ENCODE assay signal across 8 mouse cellular contexts in the genomic region with DNA sequence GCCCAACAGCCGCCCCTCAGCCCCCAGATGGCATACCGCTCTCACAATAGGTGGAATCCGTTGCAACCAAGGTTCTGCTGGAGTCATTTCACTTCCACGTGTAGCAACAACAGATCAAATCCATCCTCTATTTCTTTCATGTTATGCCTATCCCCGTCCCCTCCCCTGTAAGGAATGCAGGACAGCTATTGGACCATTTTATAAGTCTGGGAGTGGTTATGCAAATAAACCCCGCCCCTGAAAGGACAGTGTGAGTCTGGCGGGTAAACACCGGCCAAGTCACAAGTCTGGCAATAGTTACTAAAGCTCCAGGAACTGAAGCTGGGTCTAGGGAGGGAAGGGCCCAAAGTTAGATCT. TPM values are rescaled to one million over a fixed set of nuclear protein-coding genes. Genes with fewer than 3 reads are reported as not detected.
DNase-seq lines count a peak whose midpoint lies in the region; ATAC-seq and TF ChIP-seq lines count a peak whose summit lies in the region.

A gene (minus strand): TSS at position 152 of the 357 bp plus-strand sequence.

- peaks cover 37% of the 10 kb centered on the region for H3K79me2 ChIP-seq in C2C12 (ENCODE audit: control insufficient read depth, insufficient read depth)

- H3K36me3 ChIP-seq in C2C12 (ENCODE audit: control insufficient read depth, insufficient read depth) = no peaks in the 10 kb centered on the region
- no peaks in the 10 kb centered on the region for H3K36me3 ChIP-seq in forebrain, embryonic 10.5 days (replicated peaks)
- H3K36me3 ChIP-seq in heart, embryonic 16.5 days (ENCODE audit: control insufficient read depth, insufficient read depth) = no peaks in the 10 kb centered on the region
- no peaks in the 10 kb centered on the region for H3K36me3 ChIP-seq in testis, adult 2 months (ENCODE audit: control insufficient read depth, insufficient read depth, low read length)

- H3K4me1 ChIP-seq in forebrain, embryonic 10.5 days = peaks cover 8% of the 10 kb centered on the region; the same call in 1 of the 2 replicates
- H3K4me1 ChIP-seq in heart, embryonic 16.5 days (ENCODE audit: control insufficient read depth, insufficient read depth, low read length) = no peaks in the 10 kb centered on the region
- no peaks in the 10 kb centered on the region for H3K4me1 ChIP-seq in testis, adult 2 months (ENCODE audit: control insufficient read depth, insufficient read depth, low read length)

- H3K4me2 ChIP-seq in heart, embryonic 16.5 days (ENCODE audit: low read depth, low read length) = peak within 1 kb of the TSS; percentile 54

- peak within 1 kb of the TSS; percentile 35 for H3K4me3 ChIP-seq in C2C12 (ENCODE audit: insufficient read depth, poor library complexity, severe bottlenecking)
- H3K4me3 ChIP-seq in forebrain, embryonic 10.5 days = peak within 1 kb of the TSS; percentile 40
- H3K4me3 ChIP-seq in heart, embryonic 16.5 days (ENCODE audit: low read length) = peak within 1 kb of the TSS; percentile 37
- no peak within 1 kb of the TSS for H3K4me3 ChIP-seq in testis, adult 2 months (ENCODE audit: control insufficient read depth, low read depth, low read length)

- peak; percentile 93 for ATAC-seq in heart, embryonic 16.5 days (replicated peaks; ENCODE audit: extremely low read depth, insufficient read depth, low FRiP score)
- peak; percentile 43 for ATAC-seq in megakaryocyte, adult 5-6 weeks (ENCODE audit: poor library complexity, severe bottlenecking)

- no peak within 1 kb of the TSS for H3K9ac ChIP-seq in heart, embryonic 16.5 days (ENCODE audit: low read length)

- H3ac ChIP-seq in C2C12 (ENCODE audit: control insufficient read depth, insufficient read length, low read depth) = peak within 1 kb of the TSS; percentile 54

- H3K9me3 ChIP-seq in forebrain, embryonic 10.5 days = no peaks in the 10 kb centered on the region
- H3K9me3 ChIP-seq in heart, embryonic 16.5 days (replicated peaks; ENCODE audit: control insufficient read depth, low read length) = no peaks in the 10 kb centered on the region

- TF ChIP-seq POLR2A in testis, adult 2 months (IDR thresholded peaks at IDR 0.05; ENCODE audit: control insufficient read depth, low read depth, low read length) = no peak

- 10% methylated on average over 8 of the region's 8 CpGs for WGBS in forebrain, embryonic 10.5 days
- 9% methylated on average over 8 of the region's 8 CpGs for WGBS in heart, embryonic 16.5 days

- DNase-seq in adrenal gland, adult 18-20 months (ENCODE audit: low spot score in 2 of 2) = peak; percentile 6 to 19
- DNase-seq in forebrain, embryonic 10.5 days (ENCODE audit: extremely low spot score, low spot score) = peak; percentile 18
- DNase-seq in kidney, postnatal 14 days = peak; percentile 54
- DNase-seq in B cell, adult 2 months = no peak

- no peak within 1 kb of the TSS for H3K27ac ChIP-seq in forebrain, embryonic 10.5 days
- H3K27ac ChIP-seq in heart, embryonic 16.5 days (ENCODE audit: low read length) = peak within 1 kb of the TSS; percentile 67
- H3K27ac ChIP-seq in testis, adult 2 months (ENCODE audit: control insufficient read depth, insufficient read depth, low read depth, low read length) = peak within 1 kb of the TSS; percentile 40; the same call in 1 of the 2 replicates

- H3K27me3 ChIP-seq in C2C12 (ENCODE audit: control insufficient read depth, insufficient read depth, insufficient read length) = no peaks in the 10 kb centered on the region
- H3K27me3 ChIP-seq in forebrain, embryonic 10.5 days (ENCODE audit: poor library complexity, severe bottlenecking) = peaks cover 4% of the 10 kb centered on the region
- H3K27me3 ChIP-seq in heart, embryonic 16.5 days (ENCODE audit: control insufficient read depth, insufficient read depth, low read length) = no peaks in the 10 kb centered on the region
- no peaks in the 10 kb centered on the region for H3K27me3 ChIP-seq in testis, adult 2 months (ENCODE audit: control insufficient read depth, insufficient read depth, low read length)

- TF ChIP-seq CTCF in C2C12 (IDR thresholded peaks at IDR 0.05; ENCODE audit: control insufficient read depth, insufficient read depth, insufficient read length) = no peak
- TF ChIP-seq CTCF in testis, adult 2 months (IDR thresholded peaks at IDR 0.05; ENCODE audit: control insufficient read depth, insufficient read depth, insufficient replicate concordance, low read depth, low read length) = no peak

- H3K79me3 ChIP-seq in C2C12 (ENCODE audit: low read depth) = peaks cover 16% of the 10 kb centered on the region

TF ChIP-seq in C2C12, 6 proteins besides CTCF, POLR2A, EP300 and RAD21:
- peak; percentile 77 for TF ChIP-seq MAX (IDR thresholded peaks at IDR 0.05)
- no peak for TF ChIP-seq FOSL1 (IDR thresholded peaks at IDR 0.05; ENCODE audit: insufficient read depth, low read length, poor library complexity, severe bottlenecking)

RNA-seq across cellular contexts. Expression of the gene that starts here (rescaled TPM):
- polyA plus RNA-seq in C2C12 (2012; fragmentation: generic; extraction: Trizol) = 5.6 TPM
- 1 to 10 TPM; 1.9 to 2.0 TPM for total RNA-seq in adrenal gland, adult 18-20 months (2021)
- polyA plus RNA-seq in forebrain, embryonic 10.5 days (2016; fragmentation: Nextera tagmentation; extraction: Ambion mirVana) = 1.4 and 2.1 TPM in 2 replicates
- polyA plus RNA-seq in heart, embryonic 16.5 days (2015; fragmentation: Nextera tagmentation; extraction: Ambion mirVana) = 1.3 and 1.4 TPM in 2 replicates
- not detected in 2 replicates for total RNA-seq in megakaryocyte, adult 5-6 weeks (2015)
- total RNA-seq in megakaryocyte, adult 5-6 weeks (2017) = not detected in 2 replicates
- polyA plus RNA-seq in testis, adult 2 months (2012; rRNA removed) = 0.15 and 0.23 TPM in 2 replicates

Comparison
In these comparisons a context has a peak if more than half of its experiments do, and no peak if none do; other contexts are left out.
1. Peak in ATAC-seq in megakaryocyte, adult 5-6 weeks; RNA of the gene not detected or under 1 TPM.
2. DNase-seq: peak in adrenal gland, adult 18-20 months (2 of 2), forebrain, embryonic 10.5 days (single experiment) and kidney, postnatal 14 days (single experiment); none in B cell, adult 2 months (0 of 2).